Comparison of ENCODE assay signal across 7 mouse cellular contexts in genomic region chr11:79736232-79737006, GRCm38 (mm10).
DNase-seq lines count a peak whose midpoint lies in the region; ATAC-seq and TF ChIP-seq lines count a peak whose summit lies in the region.

No protein-coding gene starts in this region.

- H3K4me3 ChIP-seq in lung, embryonic 15.5 days, result no peak overlapping the region
- no peak overlapping the region for H3K4me3 ChIP-seq in embryonic fibroblast, embryonic 13.5 days (ENCODE audit: insufficient read depth, low read length)
- no peak overlapping the region for H3K4me3 ChIP-seq in liver, embryonic 13.5 days (replicated peaks)

- WGBS in lung, embryonic 15.5 days, result 64% methylated on average over 15 of the region's 15 CpGs
- 53% methylated on average over 15 of the region's 15 CpGs for WGBS in liver, embryonic 13.5 days (ENCODE audit: insufficient replicate concordance)

- peak; percentile 54 for ATAC-seq in lung, embryonic 15.5 days (ENCODE audit: borderline replicate concordance, extremely low read depth, low FRiP score, low TSS enrichment)
- ATAC-seq in liver, embryonic 13.5 days (ENCODE audit: low read depth), result peak; percentile 87

- DNase-seq in lung, adult 18-20 months, result no peak
- peak; percentile 28 for DNase-seq in liver, embryonic 13.5 days
- DNase-seq in telencephalon, adult 2 months (ENCODE audit: low read depth, low spot score), result peak; percentile 15
- DNase-seq in right cerebral cortex, postnatal 25 days, result no peak
- DNase-seq in left cerebral cortex, postnatal 4 days, result no peak

- H3K9ac ChIP-seq in lung, embryonic 15.5 days, result no peak overlapping the region
- no peak overlapping the region for H3K9ac ChIP-seq in liver, embryonic 13.5 days

- no peak for TF ChIP-seq POLR2A in embryonic fibroblast, embryonic 13.5 days (IDR thresholded peaks at IDR 0.05; ENCODE audit: low read depth, low read length)

- intact Hi-C loops in left cerebral cortex, postnatal 4 days (cut with DNase I), result no loop called here

- H3K36me3 ChIP-seq in lung, embryonic 15.5 days, result no peaks in the 10 kb centered on the region
- H3K36me3 ChIP-seq in liver, embryonic 13.5 days, result no peaks in the 10 kb centered on the region

- no peaks in the 10 kb centered on the region for H3K9me3 ChIP-seq in lung, embryonic 15.5 days
- H3K9me3 ChIP-seq in liver, embryonic 13.5 days (replicated peaks), result no peaks in the 10 kb centered on the region

- H3K4me1 ChIP-seq in lung, embryonic 15.5 days, result peaks cover 34% of the 10 kb centered on the region
- peaks cover 27% of the 10 kb centered on the region for H3K4me1 ChIP-seq in embryonic fibroblast, embryonic 13.5 days (ENCODE audit: control insufficient read depth, insufficient read depth, low read length)
- peaks cover 37% of the 10 kb centered on the region for H3K4me1 ChIP-seq in liver, embryonic 13.5 days (replicated peaks)

- H3K27ac ChIP-seq in lung, embryonic 15.5 days, result peak overlapping the region; percentile 65
- H3K27ac ChIP-seq in embryonic fibroblast, embryonic 13.5 days (ENCODE audit: insufficient read depth, low read length), result peak overlapping the region; percentile 94
- H3K27ac ChIP-seq in liver, embryonic 13.5 days, result no peak overlapping the region

- H3K27me3 ChIP-seq in lung, embryonic 15.5 days, result no peaks in the 10 kb centered on the region
- H3K27me3 ChIP-seq in liver, embryonic 13.5 days, result no peaks in the 10 kb centered on the region

- no peak for TF ChIP-seq CTCF in embryonic fibroblast, embryonic 13.5 days (IDR thresholded peaks at IDR 0.05; ENCODE audit: borderline replicate concordance, insufficient read depth, low read length)

- no peak overlapping the region for H3K4me2 ChIP-seq in lung, embryonic 15.5 days
- H3K4me2 ChIP-seq in liver, embryonic 13.5 days, result no peak overlapping the region; the same call in 1 of the 2 replicates

Comparison
In these comparisons a context has a peak if more than half of its experiments do, and no peak if none do; other contexts are left out.
1. DNase-seq: peak in liver, embryonic 13.5 days (single experiment) and telencephalon, adult 2 months (single experiment); none in lung, adult 18-20 months (0 of 2), right cerebral cortex, postnatal 25 days (single experiment) and left cerebral cortex, postnatal 4 days (single experiment).